ENCODE assay signal across 8 mouse cellular contexts in genomic region chr12:4132941-4133846, GRCm38 (mm10). TPM values are rescaled to one million over a fixed set of nuclear protein-coding genes. Genes with fewer than 3 reads are reported as not detected.
A peak's percentile ranks its signal among the peaks of the same experiment; 100 is the strongest.
DNase-seq lines count a peak whose midpoint lies in the region.

Gene Adcy3, plus strand, starts transcription at chr12:4133103.

- peak; percentile 58 for DNase-seq in MN1 (ENCODE audit: low spot score)
- peak; percentile 71 to 85 for DNase-seq in cerebellum, adult 18-20 months
- DNase-seq in forelimb bud, embryonic 11.5 days (ENCODE audit: low read depth, low spot score): peak; percentile 38
- peak; percentile 66 for DNase-seq in heart, postnatal 4 days
- DNase-seq in layer of hippocampus, postnatal 36 days: peak; percentile 71 to 76
- DNase-seq in lung, postnatal 14 days: peak; percentile 54
- DNase-seq in ovary, postnatal 14 days (ENCODE audit: low spot score): peak; percentile 49
- peak; percentile 91 for DNase-seq in thymus, postnatal 14 days

RNA-seq across cellular contexts. Expression of gene Adcy3, which starts in this region (rescaled TPM):
- total RNA-seq in heart, postnatal 4 days (2021): 1 to 10 TPM; 5.5 to 5.7 TPM
- total RNA-seq in layer of hippocampus, postnatal 36 days (2021): 10 to 100 TPM; 49.9 to 50.3 TPM

Comparison
In these comparisons a context has a peak if more than half of its experiments do, and no peak if none do; other contexts are left out.
1. Peak in every context shown above with its lines: DNase-seq.
2. RNA of gene Adcy3 (total RNA-seq): 49.9 to 50.3 TPM in layer of hippocampus, postnatal 36 days; 5.5 to 5.7 TPM in heart, postnatal 4 days; every median in the first group is over 4 times any median in the second.
3. DNase-seq: peak in every context shown above with its lines; median percentile 91 in thymus, postnatal 14 days; 78 in cerebellum, adult 18-20 months; 74 in layer of hippocampus, postnatal 36 days; 66 in heart, postnatal 4 days; 58 in MN1; 54 in lung, postnatal 14 days; 49 in ovary, postnatal 14 days; 38 in forelimb bud, embryonic 11.5 days.